Mouse (Mus musculus) ES-E14 (cell line): ENCODE results near the gene Vmn2r65. TPM values are rescaled to one million over a fixed set of nuclear protein-coding genes. Genes with fewer than 3 reads are reported as not detected.

ENCODE experiments used
- DNase-seq: peaks from one replicate; pipeline ENCODE4 v3.0.0-alpha.2; 2013; ENCODE audit warnings: low read depth, low spot score
- H3K27ac ChIP-seq: 2 replicates; pipeline ENCODE4 v1.5.1; 2012; ENCODE audit warnings: low read depth, mild to moderate bottlenecking, low read length, moderate library complexity, mixed read lengths; ENCODE audit not compliant: poor library complexity, insufficient read depth, severe bottlenecking
- H3K36me3 ChIP-seq: 2 replicates; pipeline ENCODE4 v1.6.1; 2012; ENCODE audit warnings: mild to moderate bottlenecking, low read length, moderate library complexity, mixed read lengths; ENCODE audit not compliant: control insufficient read depth, poor library complexity, insufficient read depth, severe bottlenecking
- H3K4me1 ChIP-seq, 2 experiments: fragments of 150-350 bp in 1 of 2; sonication (generic) in 1 of 2; 2 replicates each; pipeline ENCODE4 v1.6.1; 2012; ENCODE audit warnings: low read length in 2 of 2, mild to moderate bottlenecking in 1 of 2, mixed read lengths in 1 of 2; ENCODE audit not compliant: control insufficient read depth in 2 of 2, insufficient read depth in 2 of 2, poor library complexity in 1 of 2
- H3K4me3 ChIP-seq, 2 experiments: fragments of 150-350 bp in 1 of 2; sonication (generic) in 1 of 2; 2 replicates each; pipeline ENCODE4 v1.5.1; 2012; ENCODE audit warnings: low read length in 2 of 2, low read depth in 1 of 2, mild to moderate bottlenecking in 1 of 2, mixed read lengths in 1 of 2; ENCODE audit not compliant: insufficient read depth in 1 of 2, poor library complexity in 1 of 2, severe bottlenecking in 1 of 2
- H3K9ac ChIP-seq: 2 replicates; pipeline ENCODE4 v1.6.1; 2012; ENCODE audit warnings: low read depth, mild to moderate bottlenecking, low read length, mixed read lengths; ENCODE audit not compliant: poor library complexity, insufficient read depth, severe bottlenecking
- H3K9me3 ChIP-seq: fragments of 150-350 bp; sonication (generic); 2 replicates; pipeline ENCODE4 v1.6.1; 2012; ENCODE audit warnings: low read depth, mild to moderate bottlenecking, low read length; ENCODE audit not compliant: control insufficient read depth, insufficient read depth
- CHD2 ChIP-seq: IDR thresholded peaks from 2 replicates; pipeline ENCODE4 v1.6.1; 2014; ENCODE audit warnings: mild to moderate bottlenecking, low read depth, low read length, inconsistent platforms
- HCFC1 ChIP-seq: IDR thresholded peaks from 2 replicates; pipeline ENCODE4 v1.6.1; 2012; ENCODE audit warnings: low read length, inconsistent platforms, borderline replicate concordance; ENCODE audit not compliant: insufficient read depth
- MAFK ChIP-seq: IDR thresholded peaks from 2 replicates; pipeline ENCODE4 v1.6.1; 2014; ENCODE audit warnings: mild to moderate bottlenecking, low read depth, low read length, inconsistent platforms; ENCODE audit not compliant: insufficient read depth
- ZC3H11A ChIP-seq: IDR thresholded peaks from 2 replicates; pipeline ENCODE4 v1.6.1; 2012; ENCODE audit warnings: low read depth, mild to moderate bottlenecking, inconsistent platforms, low read length, borderline replicate concordance
- ZNF384 ChIP-seq: IDR thresholded peaks from 2 replicates; pipeline ENCODE4 v1.6.1; 2012; ENCODE audit warnings: low read depth, low read length, inconsistent platforms
- in situ Hi-C, 2 experiments: fragments of 600-800 bp; cut with MboI; formaldehyde crosslinking; loops; one replicate each; pipeline ENCODE4 v1.15.1; 2025; ENCODE audit warnings: low sequenced_read_pairs in 2 of 2, inconsistent platforms in 1 of 2; ENCODE audit not compliant: unreplicated experiment in 2 of 2
- total RNA-seq: library from RNA; depleted of rRNA; stranded (reverse); fragments of 300-350 nt; gene quantifications from 2 replicates; pipeline ENCODE4 v1.2.3, GENCODE M21; 2012; rRNA removed

Gene Vmn2r65
- total RNA-seq: not detected in 2 replicates

- H3K27ac ChIP-seq: no peak within 1 kb of the TSS
- no peak within 1 kb of the TSS for H3K9ac ChIP-seq
- H3K9me3 ChIP-seq: no peaks in the 10 kb centered on the region
- no peak for DNase-seq
- H3K4me1 ChIP-seq: no peaks in the 10 kb centered on the region
- no peaks in the 10 kb centered on the region for H3K36me3 ChIP-seq
- H3K4me3 ChIP-seq: no peak within 1 kb of the TSS
- TF ChIP-seq HCFC1: no peak
- no peak for TF ChIP-seq CHD2
- TF ChIP-seq MAFK: no peak
- TF ChIP-seq ZC3H11A: no peak
- TF ChIP-seq ZNF384: no peak
- in situ Hi-C loops: no loop called here
Observed at GRCm38 (mm10) chr7:84964015-84964414, at the start of gene Vmn2r65. Vmn2r65 (minus strand) TSS chr7:84964115.

- H3K36me3 ChIP-seq: no peaks in the 10 kb centered on the region
- no peaks in the 10 kb centered on the region for H3K9me3 ChIP-seq
- in situ Hi-C loops: no loop called here
- no peak within 1 kb of the TSS for H3K27ac ChIP-seq
- H3K4me3 ChIP-seq: no peak within 1 kb of the TSS
- no peak for DNase-seq
- H3K9ac ChIP-seq: no peak within 1 kb of the TSS
- H3K4me1 ChIP-seq: no peaks in the 10 kb centered on the region
- TF ChIP-seq ZNF384: no peak
- TF ChIP-seq MAFK: no peak
- TF ChIP-seq CHD2: no peak
- TF ChIP-seq HCFC1: no peak
- TF ChIP-seq ZC3H11A: no peak
Observed at GRCm38 (mm10) chr7:85012168-85012567, 48.3 kb upstream of the Vmn2r65 start, which contains the start of gene Vmn2r66. Vmn2r66 (minus strand) TSS chr7:85012268.

- DNase-seq: no peak
- no peaks in the 10 kb centered on the region for H3K4me1 ChIP-seq
- H3K9ac ChIP-seq: no peak overlapping the region
- no peak overlapping the region for H3K27ac ChIP-seq
- H3K4me3 ChIP-seq: no peak overlapping the region
- H3K36me3 ChIP-seq: no peaks in the 10 kb centered on the region
- no peaks in the 10 kb centered on the region for H3K9me3 ChIP-seq
- in situ Hi-C loops: no loop called here
- TF ChIP-seq MAFK: no peak
- no peak for TF ChIP-seq ZNF384
- TF ChIP-seq CHD2: no peak
Observed at GRCm38 (mm10) chr7:84996694-84997093, 32.8 kb upstream of the Vmn2r65 start.

Other genes starting within 250 kb of the Vmn2r65 start
- gene Olfr291, start 110.6 kb downstream of the Vmn2r65 start, total RNA-seq: not detected in 2 replicates
- gene Vmn2r66, start 48.2 kb upstream of the Vmn2r65 start, total RNA-seq: not detected in 2 replicates
- gene Vmn2r67, start 191.9 kb upstream of the Vmn2r65 start, total RNA-seq: under 0.01 TPM in 1 of 2 replicates, not detected in the other